ENCODE assay signal across 12 mouse cellular contexts in genomic region chr4:120702056-120702455, GRCm38 (mm10).
A peak's percentile ranks its signal among the peaks of the same experiment; 100 is the strongest.
DNase-seq lines count a peak whose midpoint lies in the region; ATAC-seq lines count a peak whose summit lies in the region.
"Had no signal": no experiment of that assay in that cellular context is flagged by ENCODE, and none has a peak within 500 bp of the region (broad histone marks: within the 10 kb centered on the region; RNA-seq: fewer than 3 reads in every experiment).

No protein-coding gene starts in this region.

- DNase-seq in frontal cortex, postnatal 14 days (ENCODE audit: low spot score in 2 of 2), result no peak
- peak; percentile 21 for DNase-seq in retina, postnatal 1 day
- DNase-seq in retina, embryonic 14.5 days (ENCODE audit: low spot score), result no peak
- peak; percentile 26 for DNase-seq in left cerebral cortex, adult 11 months (ENCODE audit: low spot score)
- DNase-seq in telencephalon, adult 2 months (ENCODE audit: low read depth, low spot score), result peak; percentile 38
- no peak for DNase-seq in adipocyte (ENCODE audit: low spot score)
- no peak for DNase-seq in neural tube, embryonic 10.5 days (ENCODE audit: extremely low spot score, low spot score)
- DNase-seq: kidney, adult 11 months; liver had no signal

- peak; percentile 74 for ATAC-seq in frontal cortex, adult (ENCODE audit: low TSS enrichment)
- ATAC-seq: lung, postnatal 0 days; midbrain, embryonic 16.5 days had no signal

Comparison
In these comparisons a context has a peak if more than half of its experiments do, and no peak if none do; other contexts are left out.
1. DNase-seq: peak in retina, postnatal 1 day (single experiment), left cerebral cortex, adult 11 months (single experiment) and telencephalon, adult 2 months (single experiment); none in frontal cortex, postnatal 14 days (0 of 2), retina, embryonic 14.5 days (single experiment), adipocyte (single experiment) and neural tube, embryonic 10.5 days (single experiment).